Mouse (Mus musculus) liver, embryonic 15.5 days (tissue): ENCODE measurements around the gene Gm10647. TPM values are rescaled to one million over a fixed set of nuclear protein-coding genes. Genes with fewer than 3 reads are reported as not detected.
A peak's percentile ranks its signal among the peaks of the same experiment; 100 is the strongest.
"Not testable (repeated sequence)": the region's sequence is repeated elsewhere in the genome, so short reads cannot be mapped to it uniquely, and the experiment has no call there.

Source experiments
- ATAC-seq: fragments of 200-750 bp; cut with Nextera tagmentation; 2 replicates; pipeline ENCODE4 v1.8.0; 2017; ENCODE audit warnings: moderate number of reproducible peaks, mild to moderate bottlenecking, moderate library complexity; ENCODE audit not compliant: insufficient read depth
- H3K27ac ChIP-seq: fragments of 300-500 bp; sonication (generic); replicated peaks from 2 replicates; pipeline ENCODE4 v1.5.1; 2015; ENCODE audit warnings: mild to moderate bottlenecking, inconsistent platforms
- H3K27me3 ChIP-seq: fragments of 300-500 bp; sonication (generic); 2 replicates; pipeline ENCODE4 v1.6.1; 2015; ENCODE audit warnings: mild to moderate bottlenecking, inconsistent platforms
- H3K36me3 ChIP-seq: fragments of 300-500 bp; sonication (generic); replicated peaks from 2 replicates; pipeline ENCODE4 v1.6.1; 2015; ENCODE audit warnings: moderate library complexity, mild to moderate bottlenecking, inconsistent platforms
- H3K4me1 ChIP-seq: fragments of 300-500 bp; sonication (generic); replicated peaks from 2 replicates; pipeline ENCODE4 v1.6.1; 2015; ENCODE audit warnings: inconsistent platforms
- H3K4me2 ChIP-seq: fragments of 300-500 bp; sonication (generic); 2 replicates; pipeline ENCODE4 v1.6.1; 2015; ENCODE audit warnings: moderate library complexity, mild to moderate bottlenecking, inconsistent platforms
- H3K4me3 ChIP-seq: fragments of 300-500 bp; sonication (generic); replicated peaks from 2 replicates; pipeline ENCODE4 v1.5.1; 2015; ENCODE audit warnings: mild to moderate bottlenecking, inconsistent platforms
- H3K9ac ChIP-seq: fragments of 300-500 bp; sonication (generic); 2 replicates; pipeline ENCODE4 v1.6.1; 2015; ENCODE audit warnings: moderate library complexity, mild to moderate bottlenecking, inconsistent platforms
- H3K9me3 ChIP-seq: fragments of 300-500 bp; sonication (generic); replicated peaks from 2 replicates; pipeline ENCODE4 v1.6.1; 2016; ENCODE audit warnings: inconsistent platforms
- WGBS: fragments of 180-500 bp; shearing (Covaris S2); methylation state at CpG from one replicate; pipeline ENCODE4 v1.1.7; 2015; ENCODE audit warnings: mixed read lengths; ENCODE audit not compliant: insufficient replicate concordance; 5-methylcytosine and 5-hydroxymethylcytosine counted together
- polyA plus RNA-seq: library from polyadenylated mRNA; unstranded; fragments of >200 nt; fragmentation: Nextera tagmentation; extraction: Ambion mirVana; gene quantifications from 2 replicates; pipeline ENCODE4 v1.2.1, GENCODE M21; 2015

Gm10647 gene
- polyA plus RNA-seq, 1 experiment from 2014 or later: 0.15 TPM

GRCm38 (mm10) chr9:66801947-66802346 is 5.1 kb downstream of the Gm10647 start:
- peak; percentile 56 for ATAC-seq
- H3K9me3 ChIP-seq: no peaks in the 10 kb centered on the region
- H3K36me3 ChIP-seq: no peaks in the 10 kb centered on the region
- WGBS: 26% methylated on average over 12 of the region's 12 CpGs
- peaks cover 46% of the 10 kb centered on the region for H3K27me3 ChIP-seq
- H3K9ac ChIP-seq: no peak overlapping the region
- H3K4me3 ChIP-seq: no peak overlapping the region
- H3K4me1 ChIP-seq: peaks cover 11% of the 10 kb centered on the region
- H3K4me2 ChIP-seq: peak overlapping the region; percentile 38
- no peak overlapping the region for H3K27ac ChIP-seq

DNA sequence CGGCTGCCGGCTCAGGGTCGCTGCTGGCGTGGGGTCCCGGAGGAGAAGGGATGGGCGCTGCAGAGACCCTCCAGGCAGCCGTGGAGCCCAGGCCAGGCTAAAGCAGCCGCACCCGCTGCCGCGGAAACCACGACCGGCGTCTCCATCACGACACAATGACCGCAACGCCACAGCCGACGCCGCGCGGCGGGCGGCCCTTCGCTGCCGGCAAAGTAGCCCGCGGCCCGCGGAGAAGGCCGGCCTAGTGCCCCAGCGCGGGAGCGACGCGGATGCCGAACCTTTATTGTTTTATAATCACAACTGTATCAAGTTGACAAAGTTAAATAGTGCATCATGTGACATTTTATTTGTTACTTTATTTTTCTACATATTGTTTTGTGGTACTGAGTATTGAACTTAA is 9.1 kb downstream of the Gm10647 start:
- H3K4me3 ChIP-seq, H3K9me3 ChIP-seq, H3K4me1 ChIP-seq, H3K27ac ChIP-seq, H3K36me3 ChIP-seq, H3K9ac ChIP-seq, ATAC-seq: not testable (repeated sequence)
- Histone ChIP-seq H3K27me3 (peaks cover 60% of the 10 kb centered on the region), H3K4me2 (peak overlapping the region; percentile 47)
- WGBS: 5% methylated on average over 33 of the region's 37 CpGs

DNA sequence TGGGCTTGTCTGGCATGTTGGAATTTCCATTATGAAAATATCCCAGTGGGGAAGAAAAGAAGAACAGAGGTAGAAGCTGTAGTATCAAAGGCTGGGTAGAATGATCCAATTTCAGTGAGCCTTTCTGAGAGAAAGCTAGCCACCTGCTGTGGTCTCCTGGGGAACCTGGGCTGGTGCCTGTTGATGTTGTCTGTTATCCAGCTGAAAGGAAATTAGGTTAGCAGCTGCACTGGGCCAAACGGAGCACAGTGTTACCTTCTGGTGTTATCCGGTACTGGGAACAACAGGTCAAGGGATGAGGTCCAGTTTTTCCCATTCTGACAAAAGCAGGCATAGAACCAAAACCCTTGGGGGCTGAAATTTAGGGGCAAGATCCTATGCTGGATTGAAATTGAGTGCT is 16.6 kb downstream of the Gm10647 start:
- 52% methylated on average over 2 of the region's 2 CpGs for WGBS
- Histone ChIP-seq H3K4me3 (no peak overlapping the region), H3K9ac (no peak overlapping the region)

DNA sequence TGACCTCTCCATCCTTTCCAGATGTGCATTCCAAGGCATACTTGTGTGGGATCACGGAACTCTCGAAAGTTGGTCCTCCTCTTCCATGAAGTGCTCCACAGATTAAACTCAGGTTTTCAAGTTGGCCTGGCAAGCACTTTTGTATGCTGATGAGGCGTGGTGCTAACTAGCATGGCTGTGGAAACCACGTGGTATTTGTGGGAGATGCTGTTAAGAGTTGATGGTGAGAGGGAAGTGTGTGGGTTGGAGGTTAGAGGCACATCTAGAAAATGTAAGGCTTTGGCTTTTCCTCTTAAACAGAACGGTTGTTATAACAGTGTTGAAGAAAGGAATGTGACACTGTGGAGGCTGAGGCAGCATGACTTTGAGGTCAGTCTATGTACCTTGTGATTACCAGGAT is 24.2 kb downstream of the Gm10647 start:
- Histone ChIP-seq H3K9me3 (no peaks in the 10 kb centered on the region), H3K4me2 (no peak overlapping the region), H3K4me1 (no peaks in the 10 kb centered on the region), H3K9ac (no peak overlapping the region), H3K27me3 (no peaks in the 10 kb centered on the region), H3K27ac (no peak overlapping the region), H3K4me3 (no peak overlapping the region), H3K36me3 (no peaks in the 10 kb centered on the region)
- ATAC-seq: no peak
- WGBS: 44% methylated on average over 5 of the region's 5 CpGs

More for the DNA sequence above, 16.6 kb downstream of the Gm10647 start:
- H3K4me1 ChIP-seq: no peaks in the 10 kb centered on the region
- no peak for ATAC-seq
- no peak overlapping the region for H3K4me2 ChIP-seq
- H3K9me3 ChIP-seq: no peaks in the 10 kb centered on the region
- no peak overlapping the region for H3K27ac ChIP-seq
- H3K36me3 ChIP-seq: no peaks in the 10 kb centered on the region
- H3K27me3 ChIP-seq: peaks cover 8% of the 10 kb centered on the region

GRCm38 (mm10) chr9:66822255-66822654 is 25.4 kb downstream of the Gm10647 start:
- H3K4me2 ChIP-seq, H3K27ac ChIP-seq, H3K36me3 ChIP-seq, H3K4me3 ChIP-seq, H3K9ac ChIP-seq, H3K4me1 ChIP-seq, H3K9me3 ChIP-seq, H3K27me3 ChIP-seq, ATAC-seq: not testable (repeated sequence)
- WGBS: no CpG with 5 or more reads among the region's 5 CpGs

DNA sequence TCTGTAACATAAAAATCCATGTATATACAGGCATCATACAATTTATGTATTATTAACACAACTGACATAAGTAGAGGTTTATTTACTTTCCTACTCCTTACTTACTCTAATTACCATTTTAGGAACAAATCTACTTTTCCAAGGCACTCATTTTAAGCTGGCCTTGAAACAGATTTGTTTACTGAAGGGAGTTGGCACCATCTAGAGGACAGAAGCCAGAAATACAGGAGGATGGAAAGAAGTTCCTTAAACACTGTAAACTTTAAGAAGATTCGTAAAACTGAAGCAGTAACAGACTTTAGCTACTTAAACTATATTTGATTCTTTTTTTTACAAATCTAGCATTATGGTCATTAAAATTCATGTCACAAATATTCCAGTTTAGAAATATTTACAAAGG is 29.2 kb downstream of the Gm10647 start:
- Histone ChIP-seq H3K4me2 (no peak overlapping the region), H3K27me3 (no peaks in the 10 kb centered on the region), H3K9ac (no peak overlapping the region), H3K4me3 (no peak overlapping the region), H3K27ac (no peak overlapping the region), H3K4me1 (0 out of 2 replicates have a peak, but pooled peaks cover under 1% of the 10 kb centered on the region), H3K9me3 (no peaks in the 10 kb centered on the region), H3K36me3 (no peaks in the 10 kb centered on the region)
- 29% methylated on average over 1 of the region's 1 CpGs for WGBS
- ATAC-seq: no peak

- H3K27me3 ChIP-seq: no peaks in the 10 kb centered on the region
- no peak overlapping the region for H3K4me2 ChIP-seq
- ATAC-seq: no peak
- WGBS: 20% methylated on average over 4 of the region's 4 CpGs
- H3K4me3 ChIP-seq: no peak overlapping the region
- H3K4me1 ChIP-seq: peaks cover 25% of the 10 kb centered on the region
- H3K27ac ChIP-seq: 0 out of 2 replicates have a peak overlapping the region, but pooled peaks have one; percentile 2
- no peak overlapping the region for H3K9ac ChIP-seq
- H3K36me3 ChIP-seq: no peaks in the 10 kb centered on the region
- H3K9me3 ChIP-seq: no peaks in the 10 kb centered on the region
Measured at GRCm38 (mm10) chr9:66832366-66832908, 35.6 kb downstream of the Gm10647 start.

DNA sequence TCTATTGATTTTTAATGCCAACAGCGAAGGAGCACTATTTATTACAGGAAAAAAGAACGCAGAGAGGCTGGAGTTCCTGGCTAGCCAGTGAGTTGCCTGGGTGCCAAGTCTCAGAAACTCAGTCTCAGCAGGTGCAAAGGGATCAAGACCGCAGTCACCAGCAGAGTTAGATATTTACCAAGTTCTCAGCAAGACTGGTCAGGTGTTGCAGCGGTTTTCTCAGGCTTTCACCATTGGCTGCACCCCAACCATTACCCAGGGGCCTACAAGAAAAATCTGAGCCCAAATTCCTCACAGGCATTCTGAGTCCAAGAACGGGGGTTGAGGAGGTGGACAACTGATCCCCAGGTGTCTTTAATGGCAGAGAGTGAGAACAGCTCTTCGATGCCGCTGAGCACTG is 37.0 kb downstream of the Gm10647 start:
- Histone ChIP-seq H3K9me3 (no peaks in the 10 kb centered on the region), H3K4me2 (peak overlapping the region; percentile 99), H3K4me3 (peak overlapping the region; percentile 63), H3K36me3 (no peaks in the 10 kb centered on the region), H3K27ac (0 out of 2 replicates have a peak overlapping the region, but pooled peaks have one; percentile 29), H3K27me3 (no peaks in the 10 kb centered on the region), H3K4me1 (peaks cover 25% of the 10 kb centered on the region), H3K9ac (peak overlapping the region; percentile 56)
- ATAC-seq: no peak
- WGBS: 41% methylated on average over 7 of the region's 7 CpGs

DNA sequence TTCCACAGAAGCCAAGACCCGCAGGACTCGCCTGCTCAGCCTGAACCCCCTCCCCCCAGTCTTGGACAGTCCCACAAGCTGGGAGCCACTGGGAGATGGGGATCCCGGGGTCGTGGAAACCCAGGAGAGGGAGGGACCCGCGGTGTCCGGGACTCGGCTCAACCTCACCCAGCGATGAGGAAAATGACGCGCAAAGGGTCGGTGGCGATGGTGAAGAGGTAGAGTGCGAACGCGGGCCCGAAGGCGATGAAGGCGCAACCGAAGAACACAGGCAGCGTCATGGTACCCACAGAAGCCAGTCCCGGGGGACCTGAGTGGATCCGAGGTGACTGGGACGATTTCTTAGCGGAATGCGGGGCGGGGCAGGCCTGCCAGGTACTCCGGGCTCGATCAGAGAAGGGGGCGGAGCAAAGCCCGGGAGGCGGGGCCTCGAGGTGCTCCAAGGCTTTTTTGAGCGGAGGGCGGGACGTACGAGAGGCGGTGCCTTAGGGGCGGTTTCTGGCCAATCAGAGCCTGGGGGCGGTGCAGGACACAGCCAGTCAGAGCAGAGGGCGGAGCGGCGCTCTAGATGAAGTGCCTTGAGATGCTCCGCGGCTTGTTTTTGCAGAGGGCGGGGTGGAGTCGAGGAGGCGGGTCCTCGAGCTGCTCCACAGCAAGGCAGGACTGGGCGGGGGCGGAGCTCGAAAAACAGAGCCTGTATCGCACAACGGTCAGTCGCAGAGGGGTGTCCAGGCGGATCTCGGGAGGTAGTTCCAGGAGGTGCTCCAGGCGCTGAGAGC is 37.7 kb downstream of the Gm10647 start, which contains the start of gene Aph1c:
Aph1c (minus strand) TSS at position 409 of the 779 bp plus-strand sequence.
- H3K9ac ChIP-seq: peak within 1 kb of the TSS; percentile 58
- H3K9me3 ChIP-seq: no peaks in the 10 kb centered on the region
- peak within 1 kb of the TSS; percentile 99 for H3K4me2 ChIP-seq
- WGBS: 1% methylated on average over 57 of the region's 58 CpGs
- H3K4me1 ChIP-seq: peaks cover 25% of the 10 kb centered on the region
- H3K36me3 ChIP-seq: peaks cover 2% of the 10 kb centered on the region
- no peaks in the 10 kb centered on the region for H3K27me3 ChIP-seq
- peak within 1 kb of the TSS; percentile 63 for H3K4me3 ChIP-seq
- ATAC-seq: peak; percentile 98
- peak within 1 kb of the TSS; percentile 29; the same call in 1 of the 2 replicates for H3K27ac ChIP-seq

GRCm38 (mm10) chr9:66835097-66835480 is 38.2 kb downstream of the Gm10647 start:
- Histone ChIP-seq H3K4me1 (peaks cover 25% of the 10 kb centered on the region), H3K36me3 (peaks cover 8% of the 10 kb centered on the region), H3K9ac (peak overlapping the region; percentile 58), H3K4me2 (peak overlapping the region; percentile 99), H3K27me3 (no peaks in the 10 kb centered on the region), H3K9me3 (no peaks in the 10 kb centered on the region), H3K27ac (no peak overlapping the region; the same call in 1 of the 2 replicates), H3K4me3 (peak overlapping the region; percentile 63)
- peak; percentile 43 for ATAC-seq
- under 1% methylated on average over 24 of the region's 24 CpGs for WGBS

DNA sequence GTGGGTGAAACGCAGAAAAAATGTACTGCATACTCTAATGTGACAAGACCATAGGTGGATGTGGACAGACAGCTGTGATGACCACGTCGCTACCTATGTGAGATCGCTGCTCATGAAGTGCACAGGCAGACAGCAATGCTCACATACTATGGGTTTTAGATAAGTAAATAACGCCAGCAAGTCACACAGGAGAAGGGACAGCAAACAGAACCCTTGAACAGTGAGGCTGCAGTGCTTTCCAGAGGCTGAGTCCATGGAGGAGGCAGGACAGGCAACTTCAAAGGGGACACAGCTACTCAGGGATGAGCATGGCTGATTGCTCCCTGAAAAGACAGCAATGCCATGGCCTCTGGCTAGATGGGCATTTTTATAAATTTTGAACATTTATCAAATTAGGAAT is 50.0 kb downstream of the Gm10647 start:
- Histone ChIP-seq H3K4me2 (no peak overlapping the region), H3K27me3 (no peaks in the 10 kb centered on the region), H3K36me3 (peaks cover 76% of the 10 kb centered on the region), H3K9ac (no peak overlapping the region), H3K4me3 (no peak overlapping the region), H3K27ac (no peak overlapping the region), H3K4me1 (0 out of 2 replicates have a peak, but pooled peaks cover 8% of the 10 kb centered on the region), H3K9me3 (no peaks in the 10 kb centered on the region)
- ATAC-seq: 0 out of 2 replicates have a peak, but pooled peaks have one; percentile 18
- 77% methylated on average over 5 of the region's 5 CpGs for WGBS
